Mouse (Mus musculus) E14TG2a.4 (cell line): Measurements from ENCODE around the gene Maml3.

Source experiments
- H3K27me3 ChIP-seq: 2 replicates; pipeline ENCODE4 v1.6.1; 2014; ENCODE audit warnings: low read length, control low read depth; ENCODE audit not compliant: insufficient read depth
- H3K36me3 ChIP-seq: 2 replicates; pipeline ENCODE4 v1.6.1; 2014; ENCODE audit warnings: low read length, control low read depth; ENCODE audit not compliant: insufficient read depth
- H3K4me1 ChIP-seq: replicated peaks from 2 replicates; pipeline ENCODE4 v1.6.1; 2014; ENCODE audit warnings: low read depth, low read length, control low read depth
- H3K4me3 ChIP-seq: replicated peaks from 2 replicates; pipeline ENCODE4 v1.5.1; 2014; ENCODE audit warnings: mild to moderate bottlenecking, low read length
- H3K9me3 ChIP-seq: 2 replicates; pipeline ENCODE4 v1.6.1; 2014; ENCODE audit warnings: low read length, control low read depth
- CTCF ChIP-seq: conservative IDR thresholded peaks from 2 replicates; pipeline ENCODE4 v1.5.1; 2014; ENCODE audit warnings: low read length
- NANOG ChIP-seq: IDR thresholded peaks from 2 replicates; pipeline ENCODE4 v1.6.1; 2014; ENCODE audit warnings: borderline replicate concordance, low read length, mixed read lengths
- POU5F1 ChIP-seq: IDR thresholded peaks from 2 replicates; pipeline ENCODE4 v1.6.1; 2014; ENCODE audit warnings: low read length, borderline replicate concordance

Maml3 gene

GRCm38 (mm10) chr3:51943642-51944041 lies 161.2 kb downstream of the Maml3 start:
- Histone ChIP-seq H3K9me3 (no peaks in the 10 kb centered on the region), H3K36me3 (no peaks in the 10 kb centered on the region), H3K4me3 (no peak overlapping the region), H3K4me1 (no peaks in the 10 kb centered on the region), H3K27me3 (0 out of 2 replicates have a peak, but pooled peaks cover 2% of the 10 kb centered on the region)
- no peak for TF ChIP-seq NANOG
- no peak for TF ChIP-seq CTCF
- no peak for TF ChIP-seq POU5F1

GRCm38 (mm10) chr3:51941781-51942180 lies 163.1 kb downstream of the Maml3 start:
- Histone ChIP-seq H3K9me3 (no peaks in the 10 kb centered on the region), H3K4me1 (no peaks in the 10 kb centered on the region), H3K4me3 (no peak overlapping the region), H3K27me3 (no peaks in the 10 kb centered on the region), H3K36me3 (no peaks in the 10 kb centered on the region)
- TF ChIP-seq POU5F1 (no peak), NANOG (no peak), CTCF (no peak)

GRCm38 (mm10) chr3:51939864-51940263 lies 165.0 kb downstream of the Maml3 start:
- no peak overlapping the region for H3K4me3 ChIP-seq
- H3K36me3 ChIP-seq, result no peaks in the 10 kb centered on the region
- no peaks in the 10 kb centered on the region for H3K4me1 ChIP-seq
- peaks cover 4% of the 10 kb centered on the region for H3K9me3 ChIP-seq
- TF ChIP-seq POU5F1 (no peak), CTCF (no peak), NANOG (no peak)
- H3K27me3 ChIP-seq, result no peaks in the 10 kb centered on the region

- H3K27me3 ChIP-seq, result no peaks in the 10 kb centered on the region
- peaks cover 9% of the 10 kb centered on the region for H3K9me3 ChIP-seq
- H3K4me3 ChIP-seq, result no peak overlapping the region
- no peaks in the 10 kb centered on the region for H3K36me3 ChIP-seq
- TF ChIP-seq POU5F1 (no peak), CTCF (no peak), NANOG (no peak)
- no peaks in the 10 kb centered on the region for H3K4me1 ChIP-seq
These were observed 165.8 kb downstream of the Maml3 start for GRCm38 (mm10) chr3:51939054-51939453.

- no peaks in the 10 kb centered on the region for H3K4me1 ChIP-seq
These were observed 167.7 kb downstream of the Maml3 start for GRCm38 (mm10) chr3:51937176-51937575.

GRCm38 (mm10) chr3:51934531-51935485 lies 170.1 kb downstream of the Maml3 start:
- Histone ChIP-seq H3K9me3 (peaks cover 12% of the 10 kb centered on the region), H3K27me3 (no peaks in the 10 kb centered on the region), H3K4me3 (no peak overlapping the region), H3K36me3 (no peaks in the 10 kb centered on the region), H3K4me1 (no peaks in the 10 kb centered on the region)
- TF ChIP-seq POU5F1, result no peak
- no peak for TF ChIP-seq CTCF
- TF ChIP-seq NANOG, result no peak

More at GRCm38 (mm10) chr3:51937176-51937575, 167.7 kb downstream of the Maml3 start:
- Histone ChIP-seq H3K4me3 (no peak overlapping the region), H3K9me3 (peaks cover 9% of the 10 kb centered on the region), H3K27me3 (no peaks in the 10 kb centered on the region), H3K36me3 (no peaks in the 10 kb centered on the region)
- TF ChIP-seq NANOG (no peak), POU5F1 (no peak), CTCF (no peak)

GRCm38 (mm10) chr3:51928188-51928587 lies 176.7 kb downstream of the Maml3 start:
- H3K9me3 ChIP-seq, result peaks cover 22% of the 10 kb centered on the region
- TF ChIP-seq CTCF, result no peak
- no peak for TF ChIP-seq NANOG
- TF ChIP-seq POU5F1, result no peak
- no peaks in the 10 kb centered on the region for H3K27me3 ChIP-seq
- no peaks in the 10 kb centered on the region for H3K36me3 ChIP-seq
- H3K4me3 ChIP-seq, result no peak overlapping the region
- H3K4me1 ChIP-seq, result peaks cover 5% of the 10 kb centered on the region

- Histone ChIP-seq H3K4me3 (no peak overlapping the region), H3K27me3 (no peaks in the 10 kb centered on the region), H3K4me1 (peaks cover 5% of the 10 kb centered on the region), H3K36me3 (no peaks in the 10 kb centered on the region), H3K9me3 (peaks cover 22% of the 10 kb centered on the region)
- TF ChIP-seq NANOG (no peak), CTCF (no peak), POU5F1 (no peak)
These were observed 177.3 kb downstream of the Maml3 start for GRCm38 (mm10) chr3:51927591-51927990.

- no peaks in the 10 kb centered on the region for H3K36me3 ChIP-seq
- peaks cover 22% of the 10 kb centered on the region for H3K9me3 ChIP-seq
- H3K4me3 ChIP-seq, result no peak overlapping the region
- no peaks in the 10 kb centered on the region for H3K27me3 ChIP-seq
- H3K4me1 ChIP-seq, result peaks cover 5% of the 10 kb centered on the region
- TF ChIP-seq CTCF (no peak), POU5F1 (no peak), NANOG (no peak)
These were observed 177.8 kb downstream of the Maml3 start for GRCm38 (mm10) chr3:51927043-51927442.
